Mouse (Mus musculus) adipocyte (in vitro differentiated cells): ENCODE measurements around the gene Casz1.

Experiments
- DNase-seq: peaks from one replicate; pipeline ENCODE4 v3.0.0-alpha.2; 2016; ENCODE audit warnings: low spot score

Gene Casz1

GRCm38 (mm10) chr4:148846724-148847123, 42.5 kb downstream of the Casz1 start:
- DNase-seq: no peak

GRCm38 (mm10) chr4:148847636-148848035, 43.4 kb downstream of the Casz1 start:
- no peak for DNase-seq

- no peak for DNase-seq
Measured at GRCm38 (mm10) chr4:148849437-148849836, 45.2 kb downstream of the Casz1 start.

GRCm38 (mm10) chr4:148853057-148853456, 48.8 kb downstream of the Casz1 start:
- no peak for DNase-seq

- no peak for DNase-seq
Measured at GRCm38 (mm10) chr4:148854093-148854492, 49.9 kb downstream of the Casz1 start.

GRCm38 (mm10) chr4:148855527-148855926, 51.3 kb downstream of the Casz1 start:
- DNase-seq: no peak

- DNase-seq: no peak
Measured at GRCm38 (mm10) chr4:148856216-148856615, 52.0 kb downstream of the Casz1 start.

- no peak for DNase-seq
Measured at GRCm38 (mm10) chr4:148857398-148858084, 53.3 kb downstream of the Casz1 start.

GRCm38 (mm10) chr4:148858194-148858593, 54.0 kb downstream of the Casz1 start:
- DNase-seq: no peak

GRCm38 (mm10) chr4:148859415-148859814, 55.2 kb downstream of the Casz1 start:
- no peak for DNase-seq

GRCm38 (mm10) chr4:148859906-148860491, 55.8 kb downstream of the Casz1 start:
- DNase-seq: no peak

- DNase-seq: no peak
Measured at GRCm38 (mm10) chr4:148860636-148861035, 56.4 kb downstream of the Casz1 start.

- DNase-seq: no peak
Measured at GRCm38 (mm10) chr4:148866812-148867470, 62.7 kb downstream of the Casz1 start.

GRCm38 (mm10) chr4:148867721-148868397, 63.6 kb downstream of the Casz1 start:
- DNase-seq: no peak

- DNase-seq: peak; percentile 42
Measured at GRCm38 (mm10) chr4:148869566-148869965, 65.3 kb downstream of the Casz1 start.

GRCm38 (mm10) chr4:148870496-148870895, 66.3 kb downstream of the Casz1 start:
- no peak for DNase-seq

- DNase-seq: peak; percentile 68
Measured at GRCm38 (mm10) chr4:148871751-148872334, 67.6 kb downstream of the Casz1 start.

- no peak for DNase-seq
Measured at GRCm38 (mm10) chr4:148872372-148872771, 68.1 kb downstream of the Casz1 start.

GRCm38 (mm10) chr4:148872783-148873182, 68.6 kb downstream of the Casz1 start:
- DNase-seq: no peak

- DNase-seq: no peak
Measured at GRCm38 (mm10) chr4:148876166-148876565, 71.9 kb downstream of the Casz1 start.

- DNase-seq: no peak
Measured at GRCm38 (mm10) chr4:148876867-148877266, 72.6 kb downstream of the Casz1 start.
